Mouse (Mus musculus) heart, embryonic 12.5 days (tissue): ENCODE measurements around the gene Lyl1. TPM values are rescaled to one million over a fixed set of nuclear protein-coding genes. Genes with fewer than 3 reads are reported as not detected.

ENCODE experiments used
- ATAC-seq: fragments of 200-750 bp; cut with Nextera tagmentation; 2 replicates; pipeline ENCODE4 v1.8.0; 2017; ENCODE audit warnings: moderate TSS enrichment, moderate library complexity; ENCODE audit not compliant: insufficient number of reproducible peaks, low FRiP score
- H3K27ac ChIP-seq: fragments of 300-500 bp; sonication (generic); 2 replicates; pipeline ENCODE4 v1.5.1; 2016; ENCODE audit warnings: mild to moderate bottlenecking, moderate library complexity; ENCODE audit not compliant: poor library complexity, severe bottlenecking
- H3K27me3 ChIP-seq: fragments of 300-500 bp; sonication (generic); replicated peaks from 2 replicates; pipeline ENCODE4 v1.6.1; 2016; ENCODE audit warnings: mild to moderate bottlenecking, moderate library complexity
- H3K36me3 ChIP-seq: fragments of 300-500 bp; sonication (generic); 2 replicates; pipeline ENCODE4 v1.6.1; 2016; ENCODE audit warnings: mild to moderate bottlenecking, moderate library complexity
- H3K4me1 ChIP-seq: fragments of 300-500 bp; sonication (generic); replicated peaks from 2 replicates; pipeline ENCODE4 v1.6.1; 2016; ENCODE audit warnings: mild to moderate bottlenecking
- H3K4me2 ChIP-seq: fragments of 300-500 bp; sonication (generic); 2 replicates; pipeline ENCODE4 v1.6.1; 2016; ENCODE audit warnings: mild to moderate bottlenecking, moderate library complexity
- H3K4me3 ChIP-seq: fragments of 300-500 bp; sonication (generic); 2 replicates; pipeline ENCODE4 v1.5.1; 2016; ENCODE audit warnings: mild to moderate bottlenecking
- H3K9ac ChIP-seq: fragments of 300-500 bp; sonication (generic); 2 replicates; pipeline ENCODE4 v1.6.1; 2016; ENCODE audit warnings: mild to moderate bottlenecking, moderate library complexity
- H3K9me3 ChIP-seq: fragments of 300-500 bp; sonication (generic); replicated peaks from 2 replicates; pipeline ENCODE4 v1.6.1; 2016; ENCODE audit warnings: mild to moderate bottlenecking, moderate library complexity
- WGBS: fragments of 180-500 bp; shearing (Covaris S2); methylation state at CpG from one replicate; pipeline ENCODE4 v1.1.7; 2016; 5-methylcytosine and 5-hydroxymethylcytosine counted together
- polyA plus RNA-seq: library from polyadenylated mRNA; unstranded; fragments of >200 nt; fragmentation: Nextera tagmentation; extraction: Ambion mirVana; gene quantifications from 2 replicates; pipeline ENCODE4 v1.2.1, GENCODE M21; 2016

Gene Lyl1
- polyA plus RNA-seq, 1 experiment from 2014 or later, result 19.7 TPM

DNA sequence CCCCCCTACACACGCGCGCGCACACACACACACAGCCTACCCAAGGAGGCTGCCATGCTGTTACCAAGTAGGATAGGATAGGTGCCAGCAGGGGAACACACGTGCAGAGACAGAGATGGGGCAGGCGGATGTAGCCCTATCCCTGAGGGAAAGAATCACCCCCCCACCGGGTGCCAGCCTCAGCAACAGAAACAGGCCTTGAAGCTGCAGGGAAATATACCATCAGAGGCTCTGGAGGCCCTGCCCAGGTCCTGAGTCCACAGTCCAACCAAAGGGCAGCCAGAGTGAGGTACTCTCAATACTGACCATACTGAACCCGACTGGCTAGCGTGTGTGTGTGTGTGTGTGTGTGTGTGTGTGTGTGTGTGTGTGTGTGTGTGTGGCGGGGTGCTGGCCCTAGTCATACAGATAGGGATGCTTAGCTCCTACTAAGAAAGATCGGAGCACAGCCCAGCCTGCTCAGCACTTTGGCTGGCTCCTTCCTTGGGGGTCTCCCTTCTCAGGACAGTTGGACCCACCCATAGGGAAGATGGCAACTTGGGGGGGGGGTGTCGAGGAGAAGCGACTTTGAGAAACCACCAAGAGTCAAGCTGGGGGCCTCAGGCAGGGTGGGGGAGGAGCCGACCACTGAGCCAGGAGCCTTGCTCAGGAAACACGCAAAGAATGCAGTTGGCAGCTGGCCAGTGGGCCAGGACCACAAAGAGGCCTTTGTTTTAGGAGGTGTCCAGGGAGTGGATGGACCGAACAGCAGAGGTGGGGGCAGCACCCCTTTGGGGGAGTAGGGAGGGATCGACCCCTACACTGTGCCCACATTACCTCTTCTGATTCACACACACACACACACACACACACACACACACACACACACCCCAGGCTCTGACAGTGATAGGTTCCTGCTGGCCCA lies 42.5 kb downstream of the Lyl1 start:
- 9% methylated on average over 16 of the region's 17 CpGs for WGBS
- Histone ChIP-seq H3K36me3 (no peaks in the 10 kb centered on the region), H3K9ac (peak overlapping the region; percentile 66), H3K9me3 (no peaks in the 10 kb centered on the region), H3K27ac (peak overlapping the region; percentile 87), H3K4me2 (peak overlapping the region; percentile 62), H3K4me1 (peaks cover 80% of the 10 kb centered on the region), H3K4me3 (peak overlapping the region; percentile 27), H3K27me3 (peaks cover 33% of the 10 kb centered on the region)
- ATAC-seq, result peak; percentile 60

GRCm38 (mm10) chr8:84745032-84745925 lies 44.0 kb downstream of the Lyl1 start:
- H3K9ac ChIP-seq, result peak overlapping the region; percentile 61
- no peak for ATAC-seq
- H3K4me2 ChIP-seq, result peak overlapping the region; percentile 62
- peaks cover 34% of the 10 kb centered on the region for H3K27me3 ChIP-seq
- H3K4me3 ChIP-seq, result peak overlapping the region; percentile 5; the same call in 1 of the 2 replicates
- no peaks in the 10 kb centered on the region for H3K36me3 ChIP-seq
- WGBS, result 7% methylated on average over 17 of the region's 17 CpGs
- H3K4me1 ChIP-seq, result peaks cover 70% of the 10 kb centered on the region
- H3K9me3 ChIP-seq, result no peaks in the 10 kb centered on the region
- H3K27ac ChIP-seq, result peak overlapping the region; percentile 87

GRCm38 (mm10) chr8:84749519-84749918 lies 48.3 kb downstream of the Lyl1 start:
- Histone ChIP-seq H3K9ac (0 out of 2 replicates have a peak overlapping the region, but pooled peaks have one; percentile 27), H3K27ac (no peak overlapping the region), H3K27me3 (peaks cover 43% of the 10 kb centered on the region), H3K4me2 (no peak overlapping the region), H3K4me1 (peaks cover 46% of the 10 kb centered on the region), H3K36me3 (no peaks in the 10 kb centered on the region), H3K4me3 (no peak overlapping the region), H3K9me3 (no peaks in the 10 kb centered on the region)
- no peak for ATAC-seq
- WGBS, result 79% methylated on average over 16 of the region's 16 CpGs

GRCm38 (mm10) chr8:84752734-84753582 lies 51.7 kb downstream of the Lyl1 start:
- ATAC-seq, result no peak
- peaks cover 41% of the 10 kb centered on the region for H3K27me3 ChIP-seq
- no peak overlapping the region for H3K4me2 ChIP-seq
- WGBS, result 74% methylated on average over 6 of the region's 6 CpGs
- H3K9ac ChIP-seq, result no peak overlapping the region; the same call in 1 of the 2 replicates
- H3K4me1 ChIP-seq, result peaks cover 30% of the 10 kb centered on the region
- H3K9me3 ChIP-seq, result no peaks in the 10 kb centered on the region
- H3K36me3 ChIP-seq, result no peaks in the 10 kb centered on the region
- H3K4me3 ChIP-seq, result no peak overlapping the region
- H3K27ac ChIP-seq, result no peak overlapping the region

Other genes starting within 250 kb of the Lyl1 start
- 63.4 and 68.1 TPM in 2 replicates for gene Ier2, start 38.6 kb upstream of the Lyl1 start, polyA plus RNA-seq
- 46.2 and 49.5 TPM in 2 replicates for gene Trmt1, start 15.2 kb upstream of the Lyl1 start, polyA plus RNA-seq
- 20.9 and 21.3 TPM in 2 replicates for gene Nacc1, start 13.6 kb upstream of the Lyl1 start, polyA plus RNA-seq
- 5.4 and 6.9 TPM in 2 replicates for gene G430095P16Rik, start 21.6 kb downstream of the Lyl1 start, polyA plus RNA-seq
- 9.2 and 10.9 TPM in 2 replicates for gene Nfix, start 98.9 kb downstream of the Lyl1 start, polyA plus RNA-seq
- 4.6 and 6.2 TPM in 2 replicates for gene Dand5, start 121.4 kb downstream of the Lyl1 start, polyA plus RNA-seq
- 50.9 and 52.1 TPM in 2 replicates for gene Gadd45gip1, start 130.1 kb downstream of the Lyl1 start, polyA plus RNA-seq
- gene Rad23a, start 139.2 kb downstream of the Lyl1 start, polyA plus RNA-seq, result 129 and 131 TPM in 2 replicates
- 747 and 767 TPM in 2 replicates for gene Calr, start 145.5 kb downstream of the Lyl1 start, polyA plus RNA-seq
- gene Farsa, start 155.5 kb downstream of the Lyl1 start, polyA plus RNA-seq, result 53.6 and 59.2 TPM in 2 replicates
- gene Syce2, start 170.7 kb downstream of the Lyl1 start, polyA plus RNA-seq, result 36.5 and 36.9 TPM in 2 replicates
- 35.5 and 36.2 TPM in 2 replicates for gene Gcdh, start 192.5 kb downstream of the Lyl1 start, polyA plus RNA-seq
- 12.1 and 17.9 TPM in 2 replicates for gene Klf1, start 200.5 kb downstream of the Lyl1 start, polyA plus RNA-seq
- 4.2 and 4.3 TPM in 2 replicates for gene Dnase2a, start 207.1 kb downstream of the Lyl1 start, polyA plus RNA-seq
- gene Mast1, start 235.9 kb downstream of the Lyl1 start, polyA plus RNA-seq, result 0.13 and 0.24 TPM in 2 replicates
- 0.20 and 0.31 TPM in 2 replicates for gene Rtbdn, start 245.5 kb downstream of the Lyl1 start, polyA plus RNA-seq